Comparison of ENCODE assay signal across 8 mouse cellular contexts in the genomic region with DNA sequence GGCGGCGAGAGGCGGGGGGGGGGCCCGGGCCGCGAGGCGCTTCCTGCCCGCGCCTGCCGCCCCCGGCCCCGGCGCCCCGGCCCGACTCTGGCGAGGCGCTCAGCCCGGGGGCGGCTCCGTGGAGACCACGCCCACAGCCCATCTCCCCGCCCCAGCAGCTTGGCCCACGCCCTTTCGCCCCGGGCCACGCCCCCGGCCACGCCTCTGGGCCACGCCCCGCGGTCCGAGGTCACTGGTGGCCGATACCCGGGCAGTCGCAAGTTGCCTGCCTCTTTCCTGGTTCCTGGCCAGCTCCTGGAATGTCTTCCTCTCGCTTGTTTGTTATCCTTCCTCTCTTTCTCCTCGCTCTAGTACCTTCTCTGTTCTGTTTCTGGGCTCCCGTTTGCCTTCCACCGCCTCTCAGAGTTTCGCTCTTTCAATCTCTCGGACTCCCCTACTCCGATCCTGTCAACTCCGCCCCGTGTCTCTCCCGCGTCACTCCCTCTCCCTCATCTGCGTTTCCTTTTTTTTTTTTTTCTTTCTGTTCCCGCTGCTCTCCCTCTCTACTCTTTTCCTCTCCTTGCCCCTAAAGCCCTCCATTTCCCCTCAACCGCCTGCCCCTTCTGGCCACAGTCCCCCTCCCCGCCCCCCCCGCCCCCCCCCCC. TPM values are rescaled to one million over a fixed set of nuclear protein-coding genes. Genes with fewer than 3 reads are reported as not detected.
A peak's percentile ranks its signal among the peaks of the same experiment; 100 is the strongest.
DNase-seq lines count a peak whose midpoint lies in the region; ATAC-seq and TF ChIP-seq lines count a peak whose summit lies in the region.

A gene (minus strand): TSS at position 129 of the 644 bp plus-strand sequence.

- peak within 1 kb of the TSS; percentile 78 for H3K9ac ChIP-seq in kidney, embryonic 14.5 days (ENCODE audit: low read depth, low read length)
- peak within 1 kb of the TSS; percentile 57 for H3K9ac ChIP-seq in limb, embryonic 15.5 days
- H3K9ac ChIP-seq in midbrain, postnatal 0 days (replicated peaks; ENCODE audit: low read length, poor library complexity, severe bottlenecking) = peak within 1 kb of the TSS; percentile 48

- H3K27me3 ChIP-seq in C2C12 (ENCODE audit: control insufficient read depth, insufficient read depth, insufficient read length) = no peaks in the 10 kb centered on the region
- peaks cover 48% of the 10 kb centered on the region for H3K27me3 ChIP-seq in heart, embryonic 10.5 days (ENCODE audit: insufficient read depth, poor library complexity, severe bottlenecking)
- peaks cover 7% of the 10 kb centered on the region; the same call in 1 of the 2 replicates for H3K27me3 ChIP-seq in kidney, embryonic 14.5 days (ENCODE audit: control insufficient read depth, insufficient read depth, low read length)
- peaks cover 42% of the 10 kb centered on the region for H3K27me3 ChIP-seq in limb, embryonic 15.5 days
- peaks cover 52% of the 10 kb centered on the region for H3K27me3 ChIP-seq in midbrain, postnatal 0 days (ENCODE audit: insufficient read depth, low read length)

- H3K4me3 ChIP-seq in C2C12 (ENCODE audit: insufficient read depth, poor library complexity, severe bottlenecking) = peak within 1 kb of the TSS; percentile 37
- peak within 1 kb of the TSS; percentile 63 for H3K4me3 ChIP-seq in heart, embryonic 10.5 days
- H3K4me3 ChIP-seq in kidney, embryonic 14.5 days (ENCODE audit: low read length) = peak within 1 kb of the TSS; percentile 71
- peak within 1 kb of the TSS; percentile 62 for H3K4me3 ChIP-seq in limb, embryonic 15.5 days
- peak within 1 kb of the TSS; percentile 55 for H3K4me3 ChIP-seq in midbrain, postnatal 0 days (ENCODE audit: low read depth, low read length)

- no peaks in the 10 kb centered on the region for H3K9me3 ChIP-seq in heart, embryonic 10.5 days
- H3K9me3 ChIP-seq in kidney, embryonic 14.5 days (ENCODE audit: control insufficient read depth, low read length) = no peaks in the 10 kb centered on the region
- H3K9me3 ChIP-seq in limb, embryonic 15.5 days = no peaks in the 10 kb centered on the region
- no peaks in the 10 kb centered on the region for H3K9me3 ChIP-seq in midbrain, postnatal 0 days (ENCODE audit: low read length)

- WGBS in heart, embryonic 10.5 days = 2% methylated on average over 46 of the region's 51 CpGs
- 2% methylated on average over 37 of the region's 51 CpGs for WGBS in kidney, embryonic 14.5 days
- WGBS in limb, embryonic 15.5 days = 1% methylated on average over 41 of the region's 51 CpGs
- WGBS in midbrain, postnatal 0 days = 1% methylated on average over 29 of the region's 51 CpGs

- TF ChIP-seq CTCF in C2C12 (IDR thresholded peaks at IDR 0.05; ENCODE audit: control insufficient read depth, insufficient read depth, insufficient read length) = no peak
- no peak for TF ChIP-seq CTCF in midbrain, postnatal 0 days (IDR thresholded peaks at IDR 0.05)

- peak within 1 kb of the TSS; percentile 82 for H3K27ac ChIP-seq in heart, embryonic 10.5 days
- peak within 1 kb of the TSS; percentile 94 for H3K27ac ChIP-seq in kidney, embryonic 14.5 days (ENCODE audit: low read depth, low read length)
- peak within 1 kb of the TSS; percentile 84 for H3K27ac ChIP-seq in limb, embryonic 15.5 days
- H3K27ac ChIP-seq in midbrain, postnatal 0 days (ENCODE audit: low read depth, low read length) = no peak within 1 kb of the TSS

- peak within 1 kb of the TSS; percentile 82 for H3ac ChIP-seq in C2C12 (ENCODE audit: control insufficient read depth, insufficient read length, low read depth)

- peaks cover 5% of the 10 kb centered on the region for H3K79me3 ChIP-seq in C2C12 (ENCODE audit: low read depth)

- no peaks in the 10 kb centered on the region for H3K36me3 ChIP-seq in C2C12 (ENCODE audit: control insufficient read depth, insufficient read depth)
- H3K36me3 ChIP-seq in heart, embryonic 10.5 days = peaks cover 10% of the 10 kb centered on the region; the same call in 1 of the 2 replicates
- H3K36me3 ChIP-seq in kidney, embryonic 14.5 days (ENCODE audit: control insufficient read depth, insufficient read depth, low read length) = no peaks in the 10 kb centered on the region
- H3K36me3 ChIP-seq in limb, embryonic 15.5 days = no peaks in the 10 kb centered on the region
- no peaks in the 10 kb centered on the region for H3K36me3 ChIP-seq in midbrain, postnatal 0 days (ENCODE audit: insufficient read depth, low read length)

- H3K4me2 ChIP-seq in kidney, embryonic 14.5 days (replicated peaks; ENCODE audit: low read depth, low read length) = peak within 1 kb of the TSS; percentile 92
- H3K4me2 ChIP-seq in limb, embryonic 15.5 days = peak within 1 kb of the TSS; percentile 94
- peak within 1 kb of the TSS; percentile 95 for H3K4me2 ChIP-seq in midbrain, postnatal 0 days (ENCODE audit: low read depth, low read length, poor library complexity, severe bottlenecking)

- DNase-seq in brain, adult 2 months (ENCODE audit: low read depth, low spot score) = peak; percentile 86
- peak; percentile 95 for DNase-seq in heart, embryonic 10.5 days (ENCODE audit: low spot score)
- peak; percentile 65 for DNase-seq in midbrain, postnatal 0 days (ENCODE audit: low spot score)
- peak; percentile 86 to 91 for DNase-seq in spleen, postnatal 10 days (ENCODE audit: low spot score in 2 of 2)

- peaks cover 37% of the 10 kb centered on the region for H3K79me2 ChIP-seq in C2C12 (ENCODE audit: control insufficient read depth, insufficient read depth)

- peaks cover 85% of the 10 kb centered on the region for H3K4me1 ChIP-seq in heart, embryonic 10.5 days
- peaks cover 61% of the 10 kb centered on the region for H3K4me1 ChIP-seq in kidney, embryonic 14.5 days (ENCODE audit: control insufficient read depth, insufficient read depth, low read length)
- H3K4me1 ChIP-seq in limb, embryonic 15.5 days = peaks cover 60% of the 10 kb centered on the region
- no peaks in the 10 kb centered on the region for H3K4me1 ChIP-seq in midbrain, postnatal 0 days (ENCODE audit: insufficient read depth, low read length)

- ATAC-seq in erythroblast, adult 5-6 weeks (replicated peaks; ENCODE audit: low FRiP score, poor library complexity, severe bottlenecking) = peak; percentile 52
- ATAC-seq in kidney, embryonic 14.5 days (ENCODE audit: low FRiP score, low TSS enrichment) = peak; percentile 77
- ATAC-seq in limb, embryonic 15.5 days (ENCODE audit: insufficient number of reproducible peaks, low FRiP score, low TSS enrichment, low read depth) = peak; percentile 66
- ATAC-seq in midbrain, postnatal 0 days (ENCODE audit: low FRiP score) = peak; percentile 27; the same call in 1 of the 2 replicates

TF ChIP-seq in C2C12, 6 proteins besides CTCF, POLR2A, EP300 and RAD21:
- no peak for TF ChIP-seq MYOG (IDR thresholded peaks at IDR 0.05; ENCODE audit: control insufficient read depth, extremely low read depth, insufficient read length)
- no peak for TF ChIP-seq USF1 (IDR thresholded peaks at IDR 0.05; ENCODE audit: low read depth)
- TF ChIP-seq CEBPB (IDR thresholded peaks at IDR 0.05; ENCODE audit: low read depth) = no peak
- TF ChIP-seq MYOD1 (IDR thresholded peaks at IDR 0.05; ENCODE audit: control insufficient read depth, insufficient read length, low read depth) = no peak
- TF ChIP-seq FOSL1 (IDR thresholded peaks at IDR 0.05; ENCODE audit: insufficient read depth, low read length, poor library complexity, severe bottlenecking) = no peak
- no peak for TF ChIP-seq MAX (IDR thresholded peaks at IDR 0.05)
TF ChIP-seq in C2C12: peak in this region for 0.

RNA-seq across cellular contexts. Expression of the gene that starts here (rescaled TPM):
- polyA plus RNA-seq in C2C12 (2012; fragmentation: generic; extraction: Trizol) = 14.8 TPM
- total RNA-seq in erythroblast, adult 5-6 weeks (2015; ENCODE audit: low replicate concordance) = 10.0 and 55.1 TPM in 2 replicates
- total RNA-seq in erythroblast, adult 5-6 weeks (2017; ENCODE audit: low replicate concordance) = 11.8 and 18.1 TPM in 2 replicates
- 42.9 and 61.7 TPM in 2 replicates for polyA plus RNA-seq in heart, embryonic 10.5 days (2016; fragmentation: Nextera tagmentation; extraction: Ambion mirVana)
- 58.3 and 62.7 TPM in 2 replicates for polyA plus RNA-seq in kidney, embryonic 14.5 days (2014; fragmentation: Nextera tagmentation; extraction: Ambion mirVana)
- polyA plus RNA-seq in limb, embryonic 15.5 days (2015; fragmentation: Nextera tagmentation; extraction: Ambion mirVana) = 31.7 and 32.2 TPM in 2 replicates
- 14.9 and 17.3 TPM in 2 replicates for total RNA-seq in midbrain, postnatal 0 days (2014; rRNA removed)
- 2.8 and 4.4 TPM in 2 replicates for polyA plus RNA-seq in midbrain, postnatal 0 days (2015; fragmentation: Nextera tagmentation; extraction: Ambion mirVana)

Comparison
In these comparisons a context has a peak if more than half of its experiments do, and no peak if none do; other contexts are left out.
1. ATAC-seq: peak in every context shown above with its lines; median percentile 77 in kidney, embryonic 14.5 days; 66 in limb, embryonic 15.5 days; 52 in erythroblast, adult 5-6 weeks; 27 in midbrain, postnatal 0 days.